Mouse (Mus musculus): ENCODE data around the gene Fgfr2.

DNA sequence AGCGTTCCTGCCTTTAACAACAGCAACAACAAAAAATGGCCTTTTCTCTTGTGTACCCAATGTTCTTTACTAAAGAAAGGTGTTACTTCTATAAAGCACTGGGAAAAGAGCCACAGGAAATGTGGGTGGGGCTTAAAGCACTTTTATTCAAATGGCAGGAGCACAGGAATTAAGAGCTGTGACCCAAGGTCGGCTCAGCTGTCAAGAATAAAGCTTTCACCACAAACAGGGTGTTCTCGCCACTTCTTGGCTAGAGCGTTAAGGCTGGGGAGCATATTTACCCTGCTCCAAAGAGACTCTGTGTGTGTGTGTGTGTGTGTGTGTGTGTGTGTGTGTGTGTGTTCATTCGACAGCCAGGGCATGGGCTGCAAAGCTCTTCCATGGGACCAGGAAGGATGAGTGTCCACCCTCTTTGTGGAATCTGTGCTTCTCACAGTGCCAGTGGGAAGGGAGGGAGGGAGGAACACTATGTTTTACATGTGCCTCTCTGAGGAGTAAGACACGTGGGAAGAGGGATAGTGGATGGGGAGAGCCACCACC lies 103.6 kb downstream of the Fgfr2 start:
- no peak for TF ChIP-seq CTCF (IDR thresholded peaks at IDR 0.05; ENCODE audit: borderline replicate concordance, extremely low read depth, insufficient read depth, insufficient read length)
- TF ChIP-seq POLR2A (IDR thresholded peaks at IDR 0.05; ENCODE audit: borderline replicate concordance, extremely low read depth, insufficient read depth, insufficient read length, poor library complexity, severe bottlenecking), result no peak

Measured in brain, embryonic 14.5 days (tissue).